Mouse (Mus musculus): ENCODE data around the gene Gigyf2.

The Gigyf2 gene

DNA sequence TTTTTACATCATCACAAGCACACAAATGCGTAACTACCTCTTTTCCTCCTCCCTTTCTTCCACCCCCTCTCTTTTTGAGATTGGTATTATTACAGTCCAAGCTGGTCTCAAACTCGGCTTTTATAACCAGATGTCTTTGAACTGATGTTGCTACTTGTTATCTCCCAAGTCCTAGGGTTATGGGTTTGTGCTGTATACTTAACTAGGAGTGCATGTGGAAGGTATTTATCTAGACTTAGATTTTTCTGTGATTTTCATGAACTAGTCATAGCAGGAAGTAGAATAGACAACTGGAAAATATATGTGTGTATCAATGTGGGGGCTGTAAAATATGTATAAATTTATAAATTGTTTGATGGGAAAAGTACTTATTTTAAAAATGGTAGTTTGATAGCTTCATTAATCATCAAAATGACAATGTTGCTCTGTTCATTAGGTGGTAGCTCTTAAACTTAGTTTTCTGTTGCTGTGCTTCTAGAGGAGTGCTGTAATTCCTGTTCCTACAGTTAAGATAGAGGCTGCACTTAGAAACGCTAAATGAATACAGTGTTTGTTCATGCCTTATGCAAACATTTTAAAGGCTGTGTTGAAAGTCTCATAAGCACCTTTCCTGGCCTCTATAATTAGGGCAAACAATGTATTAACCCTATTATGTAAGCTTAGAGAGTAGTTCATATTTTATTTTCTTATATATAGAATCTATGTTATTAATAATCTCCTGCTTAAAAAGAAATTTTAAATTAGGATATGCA is 66.8 kb downstream of the Gigyf2 start:
- no peak for TF ChIP-seq POU5F1 (IDR thresholded peaks at IDR 0.05; ENCODE audit: borderline replicate concordance, low read length)
- TF ChIP-seq CTCF (conservative IDR thresholded peaks at IDR 0.05; ENCODE audit: low read length) = no peak
- no peak for TF ChIP-seq NANOG (IDR thresholded peaks at IDR 0.05; ENCODE audit: borderline replicate concordance, low read length)
- Histone ChIP-seq H3K9me3 (ENCODE audit: low read length) (no peaks in the 10 kb centered on the region), H3K4me1 (replicated peaks; ENCODE audit: low read depth, low read length) (no peaks in the 10 kb centered on the region), H3K27me3 (ENCODE audit: insufficient read depth, low read length) (no peaks in the 10 kb centered on the region), H3K36me3 (ENCODE audit: insufficient read depth, low read length) (peaks cover 62% of the 10 kb centered on the region), H3K4me3 (replicated peaks; ENCODE audit: low read length) (no peak overlapping the region)

DNA sequence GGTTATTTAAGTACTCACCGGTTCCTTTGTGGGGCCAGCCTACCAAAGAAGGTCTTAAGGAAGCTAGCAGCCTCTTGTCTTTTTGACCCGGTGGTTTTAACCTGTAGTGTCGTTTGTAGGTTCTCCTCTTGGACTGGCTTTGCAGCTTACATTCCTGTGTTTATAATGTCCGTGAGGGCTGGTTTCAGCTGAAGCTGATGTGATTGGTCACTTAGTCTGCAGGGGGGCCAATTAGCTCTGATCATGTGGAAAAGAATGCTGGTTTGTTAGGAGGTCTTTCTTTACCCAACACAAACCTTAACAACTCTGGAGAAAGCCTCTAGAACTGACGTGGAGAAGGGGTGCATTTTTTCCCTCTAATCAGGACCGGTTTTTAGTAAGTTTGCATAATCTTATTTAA is 67.8 kb downstream of the Gigyf2 start, which contains the start of gene Kcnj13:
Gene Kcnj13, minus strand, starts transcription at position 136 of the 400 bp plus-strand sequence.
- Histone ChIP-seq H3K36me3 (ENCODE audit: insufficient read depth, low read length) (peaks cover 62% of the 10 kb centered on the region), H3K4me1 (replicated peaks; ENCODE audit: low read depth, low read length) (no peaks in the 10 kb centered on the region), H3K4me3 (replicated peaks; ENCODE audit: low read length) (no peak within 1 kb of the TSS), H3K9me3 (ENCODE audit: low read length) (no peaks in the 10 kb centered on the region), H3K27me3 (ENCODE audit: insufficient read depth, low read length) (no peaks in the 10 kb centered on the region)
- TF ChIP-seq NANOG (IDR thresholded peaks at IDR 0.05; ENCODE audit: borderline replicate concordance, low read length) (no peak), POU5F1 (IDR thresholded peaks at IDR 0.05; ENCODE audit: borderline replicate concordance, low read length) (no peak), CTCF (conservative IDR thresholded peaks at IDR 0.05; ENCODE audit: low read length) (no peak)

DNA sequence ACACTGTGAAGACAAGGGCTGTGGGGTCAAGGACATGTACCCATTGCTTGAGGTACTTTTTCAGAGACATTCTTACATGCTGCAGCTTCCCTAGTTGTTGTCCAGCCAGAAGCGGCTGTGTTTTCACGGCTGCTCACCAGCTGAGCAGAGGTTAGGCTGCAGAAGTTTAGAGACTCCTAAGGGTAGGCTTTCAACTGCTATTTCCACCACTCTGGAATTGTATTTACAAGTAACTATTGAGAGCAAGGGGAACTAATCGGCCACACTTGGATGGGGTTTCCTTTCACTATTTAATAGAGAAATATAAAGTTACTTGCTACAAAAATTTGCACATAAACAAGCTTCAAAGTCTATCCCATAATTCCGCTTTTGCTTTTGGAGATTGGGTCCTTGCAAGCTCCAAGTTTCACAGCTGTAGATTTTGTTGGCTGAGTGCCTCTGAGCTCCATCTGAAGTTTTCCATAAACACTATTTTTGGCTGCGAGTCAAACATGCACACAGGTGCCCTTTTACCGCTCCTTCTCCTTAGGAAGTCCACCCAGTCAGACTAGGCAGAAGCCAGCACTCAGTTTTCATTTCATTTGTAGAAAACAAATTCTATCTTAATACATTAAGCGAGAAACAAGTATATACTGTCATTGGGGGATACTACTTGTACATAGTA is 70.3 kb downstream of the Gigyf2 start:
- H3K9me3 ChIP-seq (ENCODE audit: low read length) = no peaks in the 10 kb centered on the region
- no peaks in the 10 kb centered on the region for H3K4me1 ChIP-seq (replicated peaks; ENCODE audit: low read depth, low read length)
- H3K4me3 ChIP-seq (replicated peaks; ENCODE audit: low read length) = no peak overlapping the region
- H3K27me3 ChIP-seq (ENCODE audit: insufficient read depth, low read length) = no peaks in the 10 kb centered on the region
- TF ChIP-seq POU5F1 (IDR thresholded peaks at IDR 0.05; ENCODE audit: borderline replicate concordance, low read length) = no peak
- H3K36me3 ChIP-seq (ENCODE audit: insufficient read depth, low read length) = peaks cover 42% of the 10 kb centered on the region

DNA sequence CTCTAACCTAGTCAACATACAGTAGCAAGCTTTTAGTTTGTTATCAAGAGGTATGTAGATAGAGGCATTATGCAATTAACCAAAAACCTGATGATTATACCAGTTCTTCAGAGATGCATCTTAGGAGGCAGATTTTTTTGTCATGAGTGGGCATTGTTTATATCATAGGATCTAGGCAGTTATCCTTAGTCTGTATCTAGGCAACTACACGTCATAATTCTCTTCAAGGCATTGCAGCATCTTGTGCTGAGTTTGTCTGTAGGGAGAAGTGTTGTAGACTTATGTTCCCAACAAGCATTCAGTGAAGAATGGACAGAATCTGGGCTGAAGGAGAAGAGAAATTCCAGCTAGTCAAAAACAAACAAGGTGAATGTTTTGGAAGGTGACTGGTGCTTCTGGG is 77.9 kb downstream of the Gigyf2 start:
- TF ChIP-seq CTCF (conservative IDR thresholded peaks at IDR 0.05; ENCODE audit: low read length) (no peak), POU5F1 (IDR thresholded peaks at IDR 0.05; ENCODE audit: borderline replicate concordance, low read length) (no peak), NANOG (IDR thresholded peaks at IDR 0.05; ENCODE audit: borderline replicate concordance, low read length) (no peak)
- Histone ChIP-seq H3K27me3 (ENCODE audit: insufficient read depth, low read length) (no peaks in the 10 kb centered on the region), H3K4me1 (replicated peaks; ENCODE audit: low read depth, low read length) (no peaks in the 10 kb centered on the region), H3K4me3 (replicated peaks; ENCODE audit: low read length) (no peak overlapping the region), H3K9me3 (ENCODE audit: low read length) (no peaks in the 10 kb centered on the region), H3K36me3 (ENCODE audit: insufficient read depth, low read length) (peaks cover 65% of the 10 kb centered on the region)

DNA sequence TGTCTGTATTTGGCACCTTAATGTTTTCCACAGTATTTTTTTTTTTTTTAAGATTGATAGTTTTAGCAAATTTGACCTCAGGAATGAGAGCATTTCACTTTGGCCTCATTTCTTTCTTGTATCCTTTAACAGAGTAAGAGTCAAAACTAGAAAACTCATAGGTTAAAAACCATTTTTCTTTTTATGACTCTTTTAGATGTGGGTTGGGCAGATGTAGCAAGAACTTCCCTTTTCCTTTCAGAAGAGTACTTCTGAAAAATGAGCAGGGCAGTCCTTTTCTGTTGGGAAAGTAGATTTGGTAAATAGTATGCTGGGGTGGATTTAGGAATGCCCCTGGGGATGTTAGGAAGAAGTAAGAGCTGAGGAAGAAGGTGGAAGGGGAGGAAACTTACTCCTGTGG is 79.2 kb downstream of the Gigyf2 start:
- no peaks in the 10 kb centered on the region for H3K27me3 ChIP-seq (ENCODE audit: insufficient read depth, low read length)
- H3K4me1 ChIP-seq (replicated peaks; ENCODE audit: low read depth, low read length) = no peaks in the 10 kb centered on the region
- H3K4me3 ChIP-seq (replicated peaks; ENCODE audit: low read length) = no peak overlapping the region
- TF ChIP-seq NANOG (IDR thresholded peaks at IDR 0.05; ENCODE audit: borderline replicate concordance, low read length) = no peak
- TF ChIP-seq POU5F1 (IDR thresholded peaks at IDR 0.05; ENCODE audit: borderline replicate concordance, low read length) = no peak
- no peak for TF ChIP-seq CTCF (conservative IDR thresholded peaks at IDR 0.05; ENCODE audit: low read length)
- H3K9me3 ChIP-seq (ENCODE audit: low read length) = no peaks in the 10 kb centered on the region
- H3K36me3 ChIP-seq (ENCODE audit: insufficient read depth, low read length) = peaks cover 78% of the 10 kb centered on the region

DNA sequence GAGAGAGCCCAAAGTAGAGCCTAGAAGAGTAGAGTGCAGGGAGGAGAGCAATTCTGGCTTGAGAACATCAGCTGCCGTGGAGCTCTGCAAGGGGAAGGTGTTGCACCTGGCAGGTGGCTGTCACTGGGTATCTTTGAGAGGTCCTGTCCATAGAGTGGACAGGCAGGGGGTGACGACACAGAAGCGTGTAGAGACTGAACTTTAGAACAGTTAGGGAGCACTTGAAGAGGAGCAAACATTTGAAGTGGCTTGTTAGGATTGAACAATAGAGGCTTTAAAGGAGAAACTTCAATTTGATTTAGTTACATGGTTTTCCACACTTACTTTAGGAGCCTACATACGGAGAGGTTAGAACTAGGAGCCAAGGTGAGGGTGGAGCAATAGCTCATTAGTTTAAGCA is 82.6 kb downstream of the Gigyf2 start:
- no peak for TF ChIP-seq NANOG (IDR thresholded peaks at IDR 0.05; ENCODE audit: borderline replicate concordance, low read length)
- no peak for TF ChIP-seq CTCF (conservative IDR thresholded peaks at IDR 0.05; ENCODE audit: low read length)
- no peak for TF ChIP-seq POU5F1 (IDR thresholded peaks at IDR 0.05; ENCODE audit: borderline replicate concordance, low read length)
- peaks cover 96% of the 10 kb centered on the region for H3K36me3 ChIP-seq (ENCODE audit: insufficient read depth, low read length)
- no peak overlapping the region for H3K4me3 ChIP-seq (replicated peaks; ENCODE audit: low read length)
- no peaks in the 10 kb centered on the region for H3K4me1 ChIP-seq (replicated peaks; ENCODE audit: low read depth, low read length)
- H3K9me3 ChIP-seq (ENCODE audit: low read length) = no peaks in the 10 kb centered on the region
- no peaks in the 10 kb centered on the region for H3K27me3 ChIP-seq (ENCODE audit: insufficient read depth, low read length)

DNA sequence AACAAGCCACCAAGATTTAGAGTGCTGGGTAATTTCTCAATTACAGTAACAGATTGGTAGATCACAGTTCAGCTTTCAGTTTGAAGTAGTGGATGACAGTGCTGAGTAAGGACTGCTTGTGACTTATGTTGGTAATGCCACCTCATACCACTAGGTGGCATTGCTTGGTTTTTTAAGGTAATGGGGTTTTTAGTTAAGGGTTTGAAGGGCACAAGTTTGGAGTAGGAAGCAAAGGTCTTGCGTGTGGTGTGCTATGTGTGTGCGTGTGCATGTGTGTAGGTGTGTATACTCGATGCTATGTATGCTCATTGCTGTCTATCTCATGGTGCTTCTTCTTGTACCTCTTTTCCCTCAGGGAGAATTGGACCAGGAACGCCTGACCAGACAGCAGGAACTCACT is 91.9 kb downstream of the Gigyf2 start:
- no peaks in the 10 kb centered on the region for H3K4me1 ChIP-seq (replicated peaks; ENCODE audit: low read depth, low read length)
- no peak for TF ChIP-seq NANOG (IDR thresholded peaks at IDR 0.05; ENCODE audit: borderline replicate concordance, low read length)
- peak; percentile 84 for TF ChIP-seq CTCF (conservative IDR thresholded peaks at IDR 0.05; ENCODE audit: low read length)
- TF ChIP-seq POU5F1 (IDR thresholded peaks at IDR 0.05; ENCODE audit: borderline replicate concordance, low read length) = no peak
- H3K9me3 ChIP-seq (ENCODE audit: low read length) = no peaks in the 10 kb centered on the region
- peaks cover 81% of the 10 kb centered on the region for H3K36me3 ChIP-seq (ENCODE audit: insufficient read depth, low read length)
- no peak overlapping the region for H3K4me3 ChIP-seq (replicated peaks; ENCODE audit: low read length)
- no peaks in the 10 kb centered on the region for H3K27me3 ChIP-seq (ENCODE audit: insufficient read depth, low read length)

DNA sequence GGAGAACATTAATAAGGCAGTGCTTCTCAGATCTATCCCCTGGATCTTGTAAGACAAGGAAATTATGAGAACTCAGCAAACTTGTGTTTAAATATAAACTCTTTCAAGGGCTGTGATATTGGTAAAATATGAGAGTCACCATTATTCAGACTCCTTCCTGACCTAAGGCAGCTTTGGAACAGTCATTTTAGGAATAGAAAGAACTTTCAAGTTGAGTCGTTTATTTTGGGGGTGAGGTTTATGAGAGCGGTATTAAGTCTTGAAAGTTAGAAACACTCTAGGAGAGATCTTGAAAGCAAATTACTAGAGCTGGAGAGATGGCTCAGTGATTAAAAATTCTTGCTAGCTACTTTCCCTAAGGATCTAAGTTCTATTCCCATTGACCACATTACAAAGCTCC is 108.3 kb downstream of the Gigyf2 start:
- H3K27me3 ChIP-seq (ENCODE audit: insufficient read depth, low read length) = no peaks in the 10 kb centered on the region
- no peak overlapping the region for H3K4me3 ChIP-seq (replicated peaks; ENCODE audit: low read length)
- TF ChIP-seq CTCF (conservative IDR thresholded peaks at IDR 0.05; ENCODE audit: low read length) = no peak
- TF ChIP-seq POU5F1 (IDR thresholded peaks at IDR 0.05; ENCODE audit: borderline replicate concordance, low read length) = no peak
- TF ChIP-seq NANOG (IDR thresholded peaks at IDR 0.05; ENCODE audit: borderline replicate concordance, low read length) = no peak
- peaks cover 88% of the 10 kb centered on the region for H3K36me3 ChIP-seq (ENCODE audit: insufficient read depth, low read length)
- H3K4me1 ChIP-seq (replicated peaks; ENCODE audit: low read depth, low read length) = 0 out of 2 replicates have a peak, but pooled peaks cover 5% of the 10 kb centered on the region
- H3K9me3 ChIP-seq (ENCODE audit: low read length) = no peaks in the 10 kb centered on the region
